Mouse (Mus musculus) c-Kit-positive CD71-positive TER-119-negative erythroid progenitor cells, embryonic 14.5 days (primary cell): Measurements from ENCODE around the gene Prpf38b.
"Not testable (repeated sequence)": the region's sequence is repeated elsewhere in the genome, so short reads cannot be mapped to it uniquely, and the experiment has no call there.

Experiments
- DNase-seq: peaks from one replicate; pipeline ENCODE4 v3.0.0-alpha.2; 2013; ENCODE audit warnings: low read depth

The Prpf38b gene

DNA sequence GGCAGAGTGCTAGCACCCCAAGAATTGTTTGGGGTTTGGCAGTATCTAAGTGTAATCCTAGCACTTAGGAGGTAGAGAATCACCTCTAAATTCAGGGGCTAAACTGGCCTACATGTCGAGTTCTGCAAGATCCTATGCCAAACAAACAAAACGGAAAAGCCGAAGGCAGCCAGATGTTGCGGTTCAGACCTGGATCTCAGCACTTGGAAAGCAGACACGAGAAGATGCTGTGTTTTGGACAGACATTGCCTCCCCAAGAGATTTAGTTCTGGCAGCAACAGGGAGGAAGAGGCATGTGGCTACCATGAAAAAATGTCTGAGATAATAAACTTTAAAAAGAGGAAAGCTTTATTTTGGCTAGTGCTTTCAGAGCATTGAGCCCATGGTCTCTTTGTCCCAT is 10.8 kb downstream of the Prpf38b start:
- DNase-seq = no peak

DNA sequence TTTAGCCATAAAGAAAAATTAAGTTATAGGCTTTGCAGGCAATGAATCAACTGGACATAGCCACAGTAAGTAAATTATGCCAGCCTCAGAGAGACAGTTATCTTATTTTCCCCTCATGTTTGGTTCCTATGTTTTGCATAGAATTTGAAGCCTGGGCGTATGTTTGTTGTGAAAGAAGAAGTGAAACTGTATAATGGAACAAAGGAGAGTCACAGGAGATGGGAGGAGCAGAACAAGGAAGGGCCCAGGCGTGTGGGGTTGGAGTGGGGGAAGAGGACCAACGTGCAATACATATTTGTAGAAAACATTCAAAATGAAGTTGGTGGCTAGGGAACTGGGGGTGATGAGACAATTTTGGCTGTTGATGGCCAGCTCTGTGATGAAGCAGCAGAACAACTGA is 11.4 kb downstream of the Prpf38b start:
- DNase-seq = no peak

DNA sequence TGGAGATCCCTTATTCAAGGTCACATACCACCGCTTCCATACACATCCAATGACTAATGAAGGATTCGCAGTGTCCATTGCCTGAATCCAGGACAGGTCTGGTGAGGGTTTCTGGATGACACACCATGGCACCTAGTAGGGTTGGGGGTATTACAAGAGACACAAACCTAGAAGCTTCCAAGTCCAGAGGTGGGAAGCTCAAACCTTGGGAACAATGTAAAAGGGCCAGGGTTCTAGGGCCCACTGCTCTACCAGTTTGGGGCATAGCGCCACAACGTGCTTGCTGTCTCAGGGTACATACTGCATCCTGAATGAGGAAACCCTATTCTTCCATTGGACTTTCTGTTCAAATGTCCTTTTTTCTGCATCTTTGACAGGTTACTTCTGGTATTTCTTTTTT is 12.9 kb downstream of the Prpf38b start:
- no peak for DNase-seq

DNA sequence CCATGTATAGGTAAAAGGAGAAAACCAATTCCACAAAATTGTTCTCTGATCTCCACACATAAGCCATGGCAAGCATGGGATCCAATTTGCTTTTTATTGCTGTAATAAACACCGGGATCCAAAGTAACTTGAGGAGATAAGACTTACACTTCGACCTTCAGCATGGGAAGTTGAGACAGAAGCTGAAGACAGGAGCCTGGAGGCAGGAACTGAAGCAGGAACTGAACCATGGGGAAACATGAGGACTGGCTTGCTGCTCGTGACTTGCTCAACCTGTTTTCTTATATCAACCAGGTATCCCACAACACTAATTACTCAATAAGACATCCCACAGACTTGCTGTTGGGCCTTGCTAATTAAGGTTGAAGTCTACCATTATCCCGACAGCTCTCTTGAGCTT is 18.6 kb downstream of the Prpf38b start:
- no peak for DNase-seq

DNA sequence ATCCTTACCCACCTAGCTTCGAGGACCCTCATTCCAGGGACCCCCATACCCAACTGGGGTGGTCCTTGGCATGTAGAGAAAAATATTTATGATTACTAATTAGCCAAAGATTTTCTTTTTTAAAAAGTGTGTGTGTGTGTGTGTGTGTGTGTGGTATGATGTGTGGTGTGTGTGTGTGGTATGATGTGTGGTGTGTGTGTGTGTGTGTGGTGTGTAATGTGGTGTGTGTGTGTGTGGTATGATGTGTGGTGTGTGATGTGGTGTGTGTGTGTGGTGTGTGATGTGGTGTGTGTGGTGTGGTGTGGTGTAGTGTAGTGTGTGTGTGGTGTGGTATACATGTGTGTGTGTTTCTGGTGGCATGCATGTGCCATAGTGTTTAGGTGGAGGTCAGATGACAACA is 19.4 kb downstream of the Prpf38b start:
- no peak for DNase-seq

DNA sequence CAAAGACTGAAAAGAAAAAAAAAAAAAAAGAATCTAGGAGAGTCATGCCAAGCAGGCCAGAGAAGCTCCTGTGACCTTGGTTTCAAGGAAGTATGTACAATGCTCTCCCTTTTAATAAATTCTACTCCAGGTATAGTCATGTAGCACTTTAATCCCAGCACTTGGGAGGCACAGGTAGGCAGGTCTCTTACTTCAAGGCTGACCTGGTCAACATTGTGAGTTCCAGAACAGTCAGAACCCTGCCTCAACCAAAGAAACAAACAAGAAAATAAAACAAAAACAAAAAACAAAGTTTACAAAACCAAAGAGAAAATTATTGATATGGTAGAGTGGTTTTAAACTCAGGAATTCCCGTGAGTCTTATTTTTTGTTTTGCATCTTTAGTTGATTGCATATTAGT is 21.6 kb downstream of the Prpf38b start, which contains the start of gene Fndc7:
TSS of gene Fndc7 (minus strand) at position 101 of the 400 bp plus-strand sequence.
- no peak for DNase-seq

DNA sequence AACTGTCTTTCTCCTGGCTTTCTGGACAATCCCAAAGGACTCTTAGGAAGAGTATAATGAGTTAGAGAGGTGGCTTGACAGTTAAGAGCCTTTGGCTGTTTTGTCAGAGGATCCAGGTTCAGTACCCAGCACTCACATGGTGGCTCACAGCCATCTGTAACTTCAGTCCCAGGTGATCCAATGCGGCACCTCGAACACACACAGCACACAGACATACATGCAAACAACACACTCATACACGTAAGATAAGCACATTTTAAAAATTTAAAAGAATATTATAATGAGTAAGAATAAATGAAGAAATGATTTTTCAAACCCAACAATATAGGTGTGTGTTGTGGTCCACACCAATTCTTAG is 23.9 kb downstream of the Prpf38b start:
- DNase-seq = no peak

DNA sequence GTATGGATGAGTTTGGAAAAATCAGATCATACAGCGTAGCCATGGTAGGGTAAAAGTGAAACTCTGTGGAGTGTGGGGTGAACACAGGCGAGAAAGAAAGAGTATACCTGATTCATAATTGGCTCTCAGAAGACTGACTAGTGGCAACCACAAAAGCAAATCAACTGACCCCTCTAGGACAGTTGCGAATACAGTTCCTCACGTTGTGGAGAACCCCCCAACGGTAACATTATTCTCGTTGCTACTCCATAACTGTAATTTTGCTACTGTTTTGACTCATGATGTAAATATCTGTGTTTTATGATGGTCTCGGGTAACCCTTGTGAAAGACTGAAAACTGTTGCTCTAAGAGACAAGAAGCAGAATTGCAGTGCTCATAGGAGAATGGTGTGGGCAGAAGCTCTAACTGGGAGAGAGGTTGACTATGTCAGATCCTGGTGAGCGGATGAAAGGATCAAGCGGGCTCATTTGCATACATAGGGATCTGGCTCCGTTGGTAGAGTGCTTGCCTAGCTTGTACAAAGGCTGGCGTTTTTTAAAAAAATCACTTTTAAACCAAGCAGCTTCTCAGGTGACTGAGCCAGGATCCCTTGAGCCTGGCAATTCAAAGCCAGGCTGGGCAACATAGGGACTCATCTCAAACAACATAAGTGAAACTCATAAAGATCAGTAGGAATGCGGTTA is 24.5 kb downstream of the Prpf38b start:
- DNase-seq = no peak

DNA sequence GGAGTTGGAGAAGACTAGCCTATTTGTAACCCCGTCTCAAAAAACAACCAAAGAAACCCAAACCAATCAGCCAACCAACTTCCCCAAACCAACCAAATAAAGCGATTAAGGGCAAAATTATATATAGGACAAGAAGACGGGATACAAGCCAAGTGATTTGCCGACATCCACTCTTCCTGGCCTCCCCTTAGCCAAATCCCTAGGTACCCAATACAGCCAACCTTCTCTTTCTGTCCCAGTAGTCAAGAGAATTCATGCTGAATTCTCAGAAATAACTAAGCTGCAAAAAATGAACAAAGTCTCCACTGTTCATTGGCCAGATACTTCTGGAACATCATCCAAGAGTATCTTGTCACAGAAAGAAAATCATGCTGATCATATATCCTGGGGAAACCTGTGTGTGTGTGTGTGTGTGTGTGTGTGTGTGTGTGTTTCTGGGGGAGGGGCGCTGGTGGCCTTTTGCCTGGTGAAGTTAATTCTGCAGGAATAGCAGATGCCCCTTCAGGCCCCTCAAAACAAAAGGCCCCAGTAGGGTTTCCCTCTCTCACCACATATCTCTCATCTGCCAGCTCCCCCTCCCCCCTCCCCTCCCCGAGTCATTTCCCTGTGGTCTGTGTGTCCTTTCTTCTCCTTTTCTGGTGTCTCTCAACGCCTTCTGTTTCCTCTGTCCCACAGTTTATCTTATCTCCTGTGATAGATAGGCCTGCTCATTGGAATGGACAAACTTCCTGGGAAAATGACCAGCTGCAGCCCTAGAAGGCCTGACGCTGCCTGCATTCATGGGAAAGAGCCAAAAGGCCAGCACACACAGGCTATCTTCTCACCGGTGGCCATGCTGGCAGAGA is 25.6 kb downstream of the Prpf38b start:
- no peak for DNase-seq

DNA sequence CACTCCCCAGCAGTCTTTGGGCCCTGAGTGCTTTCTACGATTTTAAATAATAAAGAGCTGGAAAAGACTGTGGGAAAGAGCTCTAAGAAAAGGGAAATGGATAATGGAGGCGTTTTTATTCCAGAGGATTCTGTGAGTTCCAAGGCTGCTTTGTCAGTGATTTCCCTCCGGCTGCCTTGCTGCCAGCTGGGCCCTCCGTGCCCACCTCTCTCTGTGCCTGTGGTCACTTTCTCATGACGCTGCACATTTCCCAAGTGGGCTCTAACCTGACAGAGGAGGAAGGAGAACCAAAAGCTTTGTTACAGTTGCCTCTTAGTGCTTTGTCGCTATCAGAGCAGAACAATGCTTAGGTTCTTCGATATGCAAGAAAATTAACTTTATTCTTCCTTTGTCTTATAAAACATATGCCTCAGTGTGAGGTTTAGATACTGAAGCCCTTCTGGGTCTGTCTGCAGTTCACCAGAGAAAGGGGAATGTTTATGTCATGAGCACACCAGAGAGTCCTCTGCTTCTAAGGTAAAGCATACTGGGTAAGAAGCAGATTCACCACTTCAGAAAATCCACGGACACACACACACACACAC is 26.7 kb downstream of the Prpf38b start:
- no peak for DNase-seq

DNA sequence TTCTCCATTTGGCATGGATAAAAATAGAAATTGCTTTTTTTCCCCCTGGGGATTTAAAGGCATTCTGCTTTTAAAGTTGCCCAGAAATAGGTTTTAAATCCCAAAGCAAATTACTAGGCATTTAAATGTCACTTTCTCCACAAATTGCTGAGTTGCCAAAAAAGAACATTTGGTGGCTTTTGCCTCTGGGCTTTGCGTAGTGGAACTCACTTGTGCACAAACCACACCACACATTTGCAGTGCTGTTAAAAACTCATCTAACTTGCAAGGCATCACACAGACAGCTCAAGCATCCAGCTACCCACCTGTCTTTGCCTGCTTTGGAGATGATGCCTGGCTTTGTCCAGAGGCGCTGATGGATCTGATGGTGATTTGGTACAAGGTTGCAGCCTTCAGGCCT is 28.5 kb downstream of the Prpf38b start:
- DNase-seq = no peak

DNA sequence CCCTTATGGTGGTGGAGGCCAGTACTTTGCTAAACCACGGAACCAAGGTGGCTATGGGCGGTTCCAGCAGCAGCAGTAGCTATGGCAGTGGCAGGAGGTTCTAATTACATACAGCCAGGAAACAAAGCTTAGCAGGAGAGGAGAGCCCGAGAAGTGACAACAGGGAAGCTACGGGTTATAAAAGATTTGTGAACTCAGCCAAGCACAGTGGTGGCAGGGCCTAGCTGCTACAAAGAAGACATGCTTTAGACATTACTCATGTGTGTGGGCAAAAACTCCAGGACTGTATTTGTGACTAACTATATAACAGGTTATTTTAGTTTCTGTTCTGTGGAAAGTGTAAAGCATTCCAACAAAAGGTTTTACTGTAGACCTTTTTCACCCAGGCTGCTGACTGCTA is 29.7 kb downstream of the Prpf38b start:
- not testable (repeated sequence) for DNase-seq

DNA sequence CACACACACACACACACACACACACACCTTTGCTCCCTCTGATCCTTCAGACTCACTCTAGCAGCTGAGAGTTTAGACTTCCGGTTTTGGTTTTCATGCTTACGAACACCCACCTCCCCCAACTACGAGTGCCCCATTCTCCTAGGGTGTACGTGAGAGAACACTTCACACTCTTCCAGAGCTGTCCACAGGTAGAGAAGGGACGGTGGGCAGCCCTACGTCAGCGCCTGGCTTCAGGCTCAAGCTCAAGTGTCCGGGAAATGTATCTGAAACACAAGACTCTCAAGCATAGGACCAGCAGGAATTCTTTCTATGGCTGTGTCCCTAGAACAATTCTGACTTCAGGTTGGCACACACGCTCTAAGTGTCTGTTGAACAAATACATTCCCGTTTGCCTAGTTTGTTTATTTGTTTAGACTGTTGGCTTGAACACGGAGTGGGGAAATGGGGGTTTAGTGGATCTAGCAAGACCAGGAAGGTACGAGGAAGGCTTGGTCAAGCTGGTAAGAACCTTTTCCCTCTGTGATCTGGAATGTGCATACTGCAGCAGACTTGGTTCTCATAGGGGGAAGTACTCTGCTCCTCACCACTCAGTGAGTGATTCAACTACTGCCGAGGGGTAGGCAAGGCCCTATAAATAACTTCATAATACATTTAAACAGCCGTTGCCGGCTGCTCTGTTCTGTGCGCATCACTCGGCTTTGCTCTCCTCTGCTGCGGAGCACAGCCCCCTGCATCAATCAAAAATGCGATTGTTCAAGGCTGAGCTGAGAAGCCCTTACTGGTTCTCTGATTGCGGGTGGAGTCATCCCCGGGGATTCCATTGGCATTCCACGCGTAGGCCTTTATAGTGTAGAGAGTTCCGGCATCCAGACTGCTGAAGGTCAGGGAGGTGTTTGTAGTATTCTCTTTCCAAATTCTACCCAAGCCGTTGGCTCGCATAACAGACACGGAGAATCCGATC is 30.7 kb downstream of the Prpf38b start:
- DNase-seq = no peak

DNA sequence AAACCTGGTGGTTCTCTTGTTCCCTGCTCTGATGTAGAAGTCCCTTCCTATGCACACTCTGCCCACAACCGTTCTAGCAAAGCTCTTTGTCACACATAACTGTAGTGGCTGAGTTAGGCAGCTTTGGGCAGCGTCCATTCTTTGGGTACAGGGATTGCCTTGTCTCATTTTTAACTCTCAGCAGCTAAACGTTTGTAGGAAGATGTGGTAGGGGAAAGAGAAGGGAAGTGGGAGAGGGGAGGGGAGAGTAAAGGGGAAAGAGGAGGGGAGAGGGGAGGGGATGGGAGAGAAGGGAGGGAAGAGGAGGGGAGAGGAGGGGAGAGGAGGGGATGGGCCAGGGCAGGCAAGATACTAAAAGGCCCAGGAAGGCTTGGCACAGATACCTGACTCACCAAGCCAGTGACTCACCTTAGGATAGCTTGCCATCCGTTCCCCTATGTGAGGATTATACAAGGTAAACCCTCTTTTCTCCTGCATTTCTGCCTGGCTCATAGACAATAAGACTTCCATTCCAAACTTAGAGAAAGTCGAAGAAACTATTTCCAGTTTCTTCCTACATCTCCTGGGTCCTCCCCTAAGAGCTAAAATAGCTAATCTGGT is 31.6 kb downstream of the Prpf38b start:
- DNase-seq = no peak

DNA sequence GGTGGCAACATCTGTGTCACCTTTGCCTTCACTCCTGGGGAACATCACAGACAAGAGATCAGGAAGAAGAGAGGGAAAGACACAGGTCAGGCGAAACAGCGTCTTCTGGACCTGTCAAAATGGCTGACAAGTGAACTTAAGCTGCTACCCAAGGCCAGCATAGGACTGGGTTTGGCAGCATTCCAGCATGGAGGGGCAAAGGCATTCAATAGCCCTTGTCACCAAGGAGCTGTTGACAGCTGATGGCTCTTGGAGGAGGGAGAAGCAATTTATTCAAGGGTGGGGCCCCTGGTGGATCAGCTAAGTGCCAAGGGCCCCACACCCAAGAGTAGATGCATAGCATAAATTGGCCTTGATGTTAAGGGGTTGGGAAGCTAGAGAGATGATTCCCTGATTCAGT is 32.4 kb downstream of the Prpf38b start:
- no peak for DNase-seq

DNA sequence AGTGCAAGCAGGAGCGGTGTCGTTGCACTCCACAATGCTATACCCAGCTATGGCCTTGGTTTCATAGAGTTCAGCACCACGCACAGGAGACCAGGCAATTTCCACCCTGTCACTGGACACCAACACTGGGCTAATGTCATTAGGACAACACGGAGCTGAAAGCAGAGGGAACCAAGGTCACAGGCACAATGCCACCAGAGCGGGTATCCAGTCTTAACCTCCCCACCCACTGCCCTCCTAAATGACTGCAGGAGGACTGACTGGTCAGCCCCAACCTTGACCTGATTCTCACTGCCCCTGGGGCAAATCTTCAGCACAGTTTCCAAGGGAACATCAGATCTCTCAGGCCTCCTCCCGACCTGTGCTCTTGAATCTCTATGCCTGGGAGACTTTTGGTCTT is 40.9 kb downstream of the Prpf38b start:
- no peak for DNase-seq

DNA sequence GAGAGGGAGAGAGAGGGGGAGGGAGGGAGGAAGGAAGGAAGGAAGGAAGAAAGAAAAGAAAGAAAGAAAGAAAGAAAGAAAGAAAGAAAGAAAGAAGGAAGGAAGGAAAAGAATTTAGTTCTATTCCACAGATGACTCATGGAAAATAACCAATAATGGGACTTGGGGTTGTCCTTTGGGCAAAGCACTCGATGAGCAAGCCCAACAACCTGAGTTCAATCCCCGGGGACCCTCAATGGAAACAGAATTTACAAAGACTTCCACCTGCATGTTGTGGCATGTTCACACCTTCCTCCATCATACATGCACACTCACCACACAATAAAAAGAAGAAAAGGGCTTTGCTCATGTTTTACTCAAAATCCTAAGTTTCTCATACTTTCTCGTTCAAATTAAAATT is 44.1 kb downstream of the Prpf38b start:
- no peak for DNase-seq

DNA sequence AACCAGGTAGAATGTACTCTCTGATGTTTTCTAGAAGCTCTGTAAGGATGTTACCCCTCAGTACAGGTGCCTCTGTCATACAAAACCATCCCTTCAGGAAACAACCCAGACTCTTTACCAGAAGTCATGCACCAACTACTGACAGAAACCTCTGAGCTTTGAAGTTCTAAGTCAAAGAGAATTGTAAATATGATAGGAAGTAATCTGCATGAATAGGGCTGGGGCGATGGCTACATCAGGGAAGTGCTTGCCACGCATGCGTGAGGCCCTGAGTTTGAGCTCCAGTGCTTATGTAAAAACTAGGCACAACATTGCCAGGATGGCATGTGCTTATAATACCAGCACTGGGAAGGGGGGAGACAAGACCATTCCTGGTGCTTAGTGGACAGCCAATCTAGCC is 45.9 kb downstream of the Prpf38b start:
- DNase-seq = no peak

DNA sequence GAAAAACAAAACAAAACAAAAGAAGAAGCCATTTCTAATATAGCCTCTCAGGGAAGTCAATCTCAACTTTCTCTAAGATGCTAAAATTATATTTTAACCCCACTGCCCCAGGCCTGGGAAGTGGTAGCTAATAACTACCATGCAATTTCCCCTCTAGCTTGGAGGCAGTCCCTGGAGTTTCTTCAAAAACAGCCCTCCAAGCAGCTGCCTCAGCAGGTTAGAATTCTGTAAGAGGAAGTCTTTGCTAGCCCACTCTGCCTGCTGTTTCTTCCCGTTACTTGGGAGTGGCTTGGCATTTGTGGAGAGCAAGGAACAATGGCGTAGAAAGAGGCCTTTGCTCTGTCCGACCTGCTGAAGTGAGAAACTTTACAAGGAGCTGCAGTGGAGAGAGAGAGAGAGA is 46.4 kb downstream of the Prpf38b start:
- no peak for DNase-seq

DNA sequence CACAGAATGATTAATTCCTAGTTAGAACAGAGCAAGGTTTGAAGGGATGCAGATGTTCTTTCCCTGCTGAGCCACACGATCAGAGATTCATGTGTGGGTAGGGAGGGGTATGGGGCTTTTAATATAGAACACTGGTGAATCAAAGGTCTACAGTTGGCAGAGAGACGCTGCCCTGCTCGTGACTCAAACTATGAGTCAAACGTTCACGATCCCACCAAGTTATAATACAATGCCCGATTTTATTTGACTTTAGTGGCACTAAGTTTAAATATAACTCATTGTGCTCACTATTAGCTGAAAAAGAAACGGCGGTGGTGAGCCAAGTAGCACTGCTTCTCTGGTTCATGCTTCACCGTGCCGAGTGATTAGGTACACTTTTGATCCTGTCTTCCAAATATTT is 48.4 kb downstream of the Prpf38b start:
- DNase-seq = no peak

DNA sequence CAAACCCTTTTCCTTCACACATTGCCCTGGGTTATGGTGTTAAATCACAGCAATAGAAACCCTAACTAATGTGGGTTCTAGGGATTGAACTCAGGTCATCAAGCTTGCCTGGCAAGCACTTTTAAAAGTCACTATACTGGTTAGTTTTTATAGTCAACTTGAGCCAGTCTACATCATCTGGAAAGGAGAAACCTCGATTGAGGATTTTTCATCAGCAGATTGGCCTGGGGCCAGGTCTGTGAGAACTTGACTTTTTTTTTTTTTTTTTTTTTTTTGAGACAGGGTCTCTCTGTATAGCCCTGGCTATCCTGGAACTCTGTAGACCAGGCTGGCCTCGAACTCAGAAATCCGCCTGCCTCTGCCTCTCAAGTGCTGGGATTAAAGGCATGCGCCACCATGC is 49.2 kb downstream of the Prpf38b start:
- DNase-seq = not testable (repeated sequence)

DNA sequence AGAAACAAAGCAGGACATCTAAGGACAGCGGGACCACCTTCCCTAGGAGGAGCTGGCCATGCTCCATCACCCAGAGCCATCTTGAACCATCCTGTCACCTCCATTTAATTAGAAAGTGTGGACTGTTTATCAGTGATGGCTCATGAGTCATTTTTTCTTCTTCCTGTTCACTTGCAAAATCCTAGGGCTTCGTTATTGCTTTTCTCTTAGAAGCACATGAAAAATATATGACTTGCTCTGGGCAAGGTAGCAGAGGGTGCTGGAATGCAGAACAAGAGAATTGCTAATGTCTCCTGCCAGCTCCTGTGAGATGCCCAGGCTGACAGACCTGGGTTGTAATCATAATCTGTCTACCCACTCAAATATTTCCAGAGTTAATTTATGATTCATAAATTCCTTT is 50.7 kb downstream of the Prpf38b start:
- no peak for DNase-seq
